Mouse (Mus musculus): ENCODE measurements around the gene Sp6.

Sp6 gene

DNA sequence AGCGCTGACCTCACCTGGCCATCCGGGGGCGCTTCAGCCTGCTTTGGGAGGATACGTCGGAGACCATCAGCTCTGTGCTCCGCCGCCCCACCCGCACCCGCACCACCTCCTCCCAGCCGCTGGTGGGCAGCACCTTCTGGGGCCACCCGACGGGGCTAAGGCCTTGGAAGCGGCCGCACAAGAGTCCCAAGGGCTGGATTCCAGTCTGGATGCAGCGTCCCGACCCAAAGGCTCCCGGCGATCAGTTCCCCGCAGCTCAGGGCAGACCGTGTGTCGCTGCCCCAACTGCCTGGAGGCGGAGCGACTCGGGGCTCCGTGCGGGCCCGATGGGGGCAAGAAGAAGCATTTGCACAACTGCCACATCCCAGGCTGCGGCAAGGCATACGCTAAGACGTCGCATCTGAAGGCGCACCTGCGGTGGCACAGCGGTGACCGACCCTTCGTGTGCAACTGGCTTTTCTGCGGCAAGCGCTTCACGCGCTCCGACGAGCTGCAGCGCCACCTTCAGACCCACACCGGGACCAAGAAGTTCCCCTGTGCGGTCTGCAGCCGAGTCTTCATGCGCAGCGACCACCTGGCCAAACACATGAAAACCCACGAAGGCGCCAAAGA lies 8.8 kb downstream of the Sp6 start:
- in situ Hi-C loops (cut with MboI, MseI), result loop anchor here (5.0 to 10.0 kb wide), 2 partner anchors 40 to 1443 kb away; partner anchors contain the start of gene Sp2

DNA sequence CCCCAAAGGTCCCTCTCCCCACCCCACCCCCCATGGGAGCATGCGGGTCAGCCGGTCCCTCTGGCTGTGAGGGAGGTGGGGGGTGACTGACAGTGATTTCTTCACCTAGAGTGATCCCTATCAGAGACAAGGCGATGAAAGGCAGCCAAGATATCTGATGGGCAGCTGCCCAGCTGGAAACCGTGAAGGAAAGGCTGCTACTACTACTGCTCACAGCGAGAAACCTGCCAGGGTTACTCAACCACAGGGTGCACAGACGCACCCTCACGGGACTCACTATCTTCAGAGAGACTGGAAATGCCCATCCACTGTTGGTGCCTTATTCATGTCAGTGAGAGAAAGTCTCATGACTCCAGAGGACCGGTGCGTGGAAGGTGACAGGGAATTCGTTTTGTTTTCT lies 11.8 kb downstream of the Sp6 start:
- in situ Hi-C loops (cut with MboI, MseI), result loop anchor here (5.0 to 10.0 kb wide), 2 partner anchors 43 to 1440 kb away; partner anchors contain the start of gene Sp2

DNA sequence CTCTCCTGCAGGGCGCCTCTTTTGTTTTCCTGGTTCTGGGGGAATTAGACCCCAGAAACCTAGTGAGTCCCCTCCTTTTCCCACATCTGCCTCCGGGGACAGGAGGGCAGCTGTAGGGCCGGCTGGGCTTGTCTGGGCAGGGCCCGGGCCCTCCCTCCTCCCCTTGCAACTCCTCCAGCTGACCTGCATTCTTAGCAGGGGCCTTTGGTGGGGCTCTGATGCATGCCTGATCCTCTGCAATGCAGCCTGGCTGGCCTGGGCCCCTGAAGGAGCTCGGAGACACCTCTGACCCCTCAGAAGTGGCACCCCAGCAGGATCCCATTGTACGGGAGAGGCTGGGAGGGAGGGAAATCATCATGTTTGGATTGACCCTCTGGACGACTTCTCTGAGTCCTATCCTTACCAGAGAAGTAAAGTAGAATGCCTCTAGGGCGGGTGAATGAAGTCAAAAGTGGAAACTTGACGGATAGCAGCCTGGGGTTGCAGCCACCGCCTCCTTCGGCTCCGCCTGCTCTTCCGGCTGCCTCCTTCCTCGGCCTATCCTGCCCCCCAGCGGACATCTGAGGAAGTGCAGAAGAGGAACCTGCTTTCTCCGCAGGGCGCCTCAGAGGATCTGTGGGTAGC lies 12.6 kb downstream of the Sp6 start:
- in situ Hi-C loops (cut with MboI, MseI), result loop anchor here (10.0 kb wide), 1 partner anchor 1439 kb away; no protein-coding TSS in a partner anchor

DNA sequence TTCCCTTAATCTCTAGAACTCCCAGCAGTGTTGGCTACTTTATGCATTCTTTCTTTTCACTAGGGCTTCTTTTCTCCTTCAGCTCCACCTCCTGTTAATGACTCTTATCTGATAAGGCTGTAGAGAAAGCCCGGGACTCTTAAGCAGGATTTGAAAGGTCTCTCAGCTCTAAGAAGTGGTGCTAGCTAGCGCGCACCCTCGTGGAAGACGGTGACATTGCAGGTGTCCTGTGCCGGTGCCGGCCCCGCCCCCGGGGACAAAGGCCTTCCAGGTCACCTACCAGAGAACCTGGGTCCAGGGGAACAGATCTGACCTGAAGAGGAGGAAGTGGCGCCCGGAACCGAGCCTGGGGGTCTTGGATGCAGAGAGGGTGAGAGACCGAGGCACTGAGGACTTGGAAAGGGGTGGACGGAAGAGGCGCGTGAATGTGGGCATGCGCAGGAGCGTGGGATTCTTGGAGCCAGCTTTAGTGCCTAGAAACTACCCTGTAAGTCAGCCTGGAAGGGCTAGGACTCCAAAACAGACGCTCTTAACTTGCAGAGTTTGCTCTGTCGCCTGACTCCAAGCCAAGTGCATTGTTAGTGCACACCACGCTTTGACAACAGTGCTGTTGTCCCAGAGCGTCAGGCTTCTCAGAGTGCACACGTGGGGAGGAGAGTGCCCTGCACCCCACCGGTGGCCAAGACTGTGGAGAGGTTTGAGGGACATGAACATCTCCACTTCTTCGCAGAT lies 16.7 kb downstream of the Sp6 start, which contains the start of gene Scrn2:
Scrn2 (plus strand) TSS at position 253 of the 732 bp plus-strand sequence.
- in situ Hi-C loops (cut with MboI, MseI), result loop anchor here (10.0 kb wide), 1 partner anchor 1435 kb away; no protein-coding TSS in a partner anchor

DNA sequence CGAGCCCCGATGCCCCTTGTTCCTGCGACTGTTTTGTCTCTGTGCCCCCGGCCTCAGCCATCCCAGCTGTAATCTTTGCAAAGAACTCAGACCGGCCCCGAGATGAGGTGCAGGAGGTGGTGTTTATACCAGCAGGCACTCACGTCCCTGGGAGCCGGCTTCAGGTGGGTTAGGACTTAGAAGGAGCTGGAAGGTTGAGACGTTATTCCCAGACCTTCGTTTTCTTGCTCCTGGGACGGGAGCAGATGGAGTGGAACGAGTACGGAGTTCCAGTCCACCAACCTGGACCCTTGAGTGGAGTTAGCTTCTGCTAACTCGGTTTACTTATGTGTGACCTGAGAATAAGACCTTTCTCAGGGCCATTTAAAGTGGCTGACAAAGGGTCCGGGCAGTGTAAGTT lies 17.2 kb downstream of the Sp6 start:
- in situ Hi-C loops (cut with MboI, MseI), result no loop called here

DNA sequence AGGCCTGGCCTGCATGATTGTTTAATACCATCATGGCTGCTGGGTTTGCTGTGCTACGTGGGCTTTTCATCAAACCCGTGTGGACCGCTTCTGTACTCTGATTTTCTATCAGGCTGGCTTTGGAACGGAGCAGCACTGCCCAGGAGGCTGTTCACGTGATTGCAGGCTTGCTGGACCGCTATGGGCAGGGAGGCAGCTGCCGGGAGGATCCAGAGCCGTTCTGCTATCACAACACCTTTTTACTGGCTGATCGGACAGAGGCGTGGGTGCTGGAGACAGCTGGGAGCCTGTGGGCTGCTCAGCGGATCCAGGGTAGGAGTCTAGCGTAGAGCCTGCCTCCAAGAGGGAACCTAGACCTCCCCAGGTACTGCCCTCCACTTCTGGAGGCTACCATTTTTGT lies 18.8 kb downstream of the Sp6 start:
- in situ Hi-C loops (cut with MboI, MseI), result no loop called here

DNA sequence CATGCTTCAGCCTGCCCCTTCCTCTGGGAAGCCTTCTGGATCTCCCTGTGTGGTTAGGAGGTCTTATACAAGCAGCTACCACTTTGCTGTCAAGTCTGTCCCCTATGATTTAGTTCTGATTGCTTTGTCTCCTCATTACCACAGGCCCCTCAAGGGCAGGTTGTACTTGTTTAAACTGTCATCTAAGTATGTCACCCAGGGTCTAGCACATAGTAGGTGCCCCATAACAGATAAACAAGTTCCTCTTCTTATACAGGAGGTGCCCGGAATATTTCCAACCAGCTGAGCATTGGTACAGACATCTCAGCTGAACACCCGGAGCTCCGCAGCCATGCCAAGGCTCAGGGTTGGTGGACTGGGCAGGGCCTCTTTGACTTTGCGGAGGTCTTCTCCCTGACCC lies 19.3 kb downstream of the Sp6 start:
- in situ Hi-C loops (cut with MboI, MseI), result no loop called here

DNA sequence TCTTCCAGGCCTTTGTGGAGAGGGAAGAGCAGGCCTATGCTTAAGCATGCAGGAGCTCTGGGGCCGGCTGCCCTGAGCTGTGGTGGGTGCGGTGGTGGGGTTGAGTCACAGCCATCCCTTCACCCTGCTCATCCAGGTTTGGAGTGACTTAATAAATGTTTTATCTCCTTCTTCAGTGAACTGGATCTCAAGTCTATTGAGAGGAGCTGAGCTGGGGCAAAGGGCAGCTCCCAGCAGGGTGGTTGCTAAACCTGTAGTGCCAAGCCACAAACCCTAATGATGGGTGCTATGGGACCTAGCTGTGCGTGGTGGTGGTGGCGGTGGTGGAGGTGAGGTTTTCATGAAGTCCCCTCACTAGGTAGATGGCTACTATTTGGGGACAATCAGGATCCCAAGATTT lies 20.6 kb downstream of the Sp6 start:
- in situ Hi-C loops (cut with MboI, MseI), result no loop called here

DNA sequence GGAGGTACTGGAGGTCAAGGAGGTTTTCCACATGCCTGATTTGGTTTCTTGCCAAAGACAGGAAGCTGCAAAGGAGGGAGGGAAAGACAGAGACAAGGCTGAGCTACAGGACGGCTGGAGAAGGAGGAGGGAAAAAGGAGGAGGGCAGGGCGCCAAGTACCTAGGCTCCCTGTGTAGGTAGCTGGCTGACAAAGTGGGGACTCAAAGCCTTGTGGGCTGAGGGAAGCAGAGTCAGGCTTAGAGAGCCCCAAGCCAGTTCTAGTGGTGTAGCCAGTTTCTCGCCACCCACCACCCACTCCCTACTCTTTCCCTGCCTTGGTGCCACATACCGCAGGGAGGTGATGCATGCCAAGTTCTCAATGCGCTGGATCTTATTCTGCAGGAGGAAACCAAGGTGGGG lies 22.9 kb downstream of the Sp6 start:
- in situ Hi-C loops (cut with MboI, MseI), result no loop called here

DNA sequence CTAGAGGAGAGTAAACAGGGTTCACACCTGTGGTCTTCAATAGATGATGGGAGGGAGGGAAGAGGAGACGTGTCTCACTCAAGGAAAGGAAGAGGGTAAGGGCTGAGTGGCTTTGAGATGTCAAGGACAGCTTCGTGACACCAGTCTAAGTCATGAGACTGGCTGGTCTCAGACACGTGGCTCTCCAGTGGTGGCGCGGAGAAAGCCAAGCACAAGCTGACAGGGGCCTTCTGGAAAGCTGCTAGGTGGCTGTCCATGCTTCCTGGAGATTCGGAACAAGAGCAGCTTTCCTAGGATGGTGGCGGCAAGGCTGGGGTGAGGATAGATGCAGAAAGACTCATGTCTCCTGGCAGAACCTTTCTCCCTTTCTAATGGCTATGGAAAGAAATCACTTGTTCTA lies 25.7 kb downstream of the Sp6 start:
- in situ Hi-C loops (cut with MboI, MseI), result no loop called here

DNA sequence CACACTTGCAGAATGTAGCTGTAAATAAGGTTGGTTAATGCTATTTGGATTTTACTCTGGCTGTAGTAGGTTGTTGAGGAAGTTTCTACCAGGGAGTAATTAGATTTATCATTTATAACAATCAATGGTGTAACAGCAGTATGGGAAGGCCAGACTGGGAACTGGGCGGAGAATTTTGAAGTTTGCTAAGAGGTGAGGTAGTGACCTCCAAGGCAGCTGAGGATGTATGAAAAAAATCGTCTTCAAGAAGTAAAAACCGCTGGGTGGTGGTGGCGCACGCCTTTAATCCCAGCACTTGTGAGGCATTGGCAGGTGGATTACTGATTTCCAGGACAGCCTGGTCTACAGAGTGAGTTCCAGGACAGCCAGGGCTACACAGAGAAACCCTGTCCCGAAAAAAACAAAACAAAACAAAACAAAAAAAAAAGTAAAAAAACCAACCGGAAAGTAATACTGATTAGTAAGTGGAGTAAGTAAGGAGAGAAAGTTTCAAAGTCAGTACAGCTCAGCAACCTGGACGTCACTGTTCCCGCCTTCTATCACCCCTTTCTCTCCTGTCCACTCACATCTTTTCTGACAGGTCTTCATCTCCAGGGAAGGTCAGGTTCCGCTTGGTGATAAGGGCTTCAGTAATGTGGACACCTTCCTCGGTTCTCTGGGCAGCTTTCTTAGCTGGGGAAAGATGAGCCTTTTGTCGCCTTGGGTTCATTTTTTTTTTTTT lies 27.3 kb downstream of the Sp6 start:
- in situ Hi-C loops (cut with MboI, MseI), result no loop called here

DNA sequence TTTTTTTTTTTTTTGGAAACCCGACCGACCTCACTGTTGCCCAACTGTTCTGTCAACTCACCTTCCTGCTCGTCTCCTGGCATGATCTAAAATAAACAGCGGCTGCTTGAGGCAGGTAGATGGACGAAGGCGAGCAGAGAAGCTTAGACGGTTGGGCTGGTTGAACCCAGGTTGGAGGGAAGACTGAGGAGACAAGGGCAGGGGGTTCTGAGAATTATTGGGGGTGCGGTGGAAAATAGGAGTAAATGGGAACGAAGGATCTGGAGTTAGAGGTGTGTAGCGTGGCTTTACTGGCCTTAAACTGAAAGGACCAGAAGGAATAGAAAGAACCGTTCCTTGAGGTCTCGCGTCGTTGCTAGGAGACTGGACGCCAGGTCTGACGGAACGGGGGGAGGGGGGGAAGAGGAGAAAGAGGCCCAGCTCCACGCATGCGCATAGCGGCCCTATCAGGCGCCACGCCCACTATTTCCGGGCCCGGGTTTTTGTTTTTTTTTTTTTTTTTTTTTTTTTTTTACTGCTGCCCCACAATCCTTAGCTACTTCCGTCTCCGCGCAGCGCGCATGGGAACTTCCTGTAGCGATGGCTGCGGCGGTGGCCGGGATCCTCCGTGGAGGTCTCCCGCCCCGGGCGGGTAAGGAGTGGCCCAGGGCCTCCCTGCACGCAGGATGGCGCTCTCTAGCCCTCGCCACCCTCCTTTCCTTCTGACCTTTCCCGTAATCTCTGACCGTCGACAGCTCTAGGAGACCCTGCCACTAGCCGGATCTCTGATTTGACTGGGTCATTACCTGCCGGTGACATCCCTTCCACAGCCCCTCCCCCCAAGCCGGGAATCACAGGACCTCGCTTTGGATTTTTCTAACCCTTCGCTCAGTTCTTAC lies 28.1 kb downstream of the Sp6 start, which contains the start of the genes Lrrc46 and Mrpl10:
Lrrc46 (minus strand) TSS at position 386 of the 878 bp plus-strand sequence.
Mrpl10 (plus strand) TSS at position 539 of the 878 bp plus-strand sequence.
- in situ Hi-C loops (cut with MboI, MseI), result no loop called here

DNA sequence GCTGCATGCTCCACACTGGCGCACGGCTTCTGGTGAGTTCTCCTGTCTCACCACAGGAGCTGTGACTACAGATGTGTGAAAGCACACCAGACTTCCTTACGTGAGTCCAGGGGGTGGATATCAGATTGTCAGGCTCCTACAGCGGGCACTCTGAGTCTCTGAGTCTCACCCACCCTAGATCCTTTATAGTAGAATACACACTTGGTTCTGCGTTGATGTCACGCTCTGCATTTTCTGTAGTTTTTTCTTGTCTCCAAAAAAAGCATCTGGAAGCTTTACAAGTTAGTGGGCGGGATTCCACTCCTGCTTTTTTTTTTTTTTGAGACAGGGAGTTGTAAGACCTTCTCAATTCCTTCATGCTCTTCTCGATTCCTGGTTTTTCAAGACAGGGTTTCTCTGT lies 31.7 kb downstream of the Sp6 start:
- in situ Hi-C loops (cut with MboI, MseI), result no loop called here

DNA sequence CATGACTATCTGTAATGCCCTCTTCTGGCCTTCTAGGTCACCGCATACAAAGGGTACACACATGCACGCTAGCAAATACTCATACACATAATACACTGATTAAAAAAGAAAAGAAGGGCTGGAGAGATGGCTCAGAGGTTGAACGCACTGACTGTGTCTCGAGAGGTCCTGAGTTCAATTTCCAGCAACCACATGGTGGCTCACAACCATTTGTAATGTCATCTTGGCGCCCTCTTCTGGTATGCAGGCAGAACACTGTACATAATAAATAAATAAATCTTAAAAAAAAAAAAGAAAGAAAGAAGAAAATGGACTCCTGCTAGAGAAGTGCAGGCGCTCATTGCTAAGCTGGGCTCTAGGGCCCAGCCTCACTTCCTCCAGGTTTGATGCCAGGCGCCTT lies 32.7 kb downstream of the Sp6 start:
- in situ Hi-C loops (cut with MboI, MseI), result no loop called here

DNA sequence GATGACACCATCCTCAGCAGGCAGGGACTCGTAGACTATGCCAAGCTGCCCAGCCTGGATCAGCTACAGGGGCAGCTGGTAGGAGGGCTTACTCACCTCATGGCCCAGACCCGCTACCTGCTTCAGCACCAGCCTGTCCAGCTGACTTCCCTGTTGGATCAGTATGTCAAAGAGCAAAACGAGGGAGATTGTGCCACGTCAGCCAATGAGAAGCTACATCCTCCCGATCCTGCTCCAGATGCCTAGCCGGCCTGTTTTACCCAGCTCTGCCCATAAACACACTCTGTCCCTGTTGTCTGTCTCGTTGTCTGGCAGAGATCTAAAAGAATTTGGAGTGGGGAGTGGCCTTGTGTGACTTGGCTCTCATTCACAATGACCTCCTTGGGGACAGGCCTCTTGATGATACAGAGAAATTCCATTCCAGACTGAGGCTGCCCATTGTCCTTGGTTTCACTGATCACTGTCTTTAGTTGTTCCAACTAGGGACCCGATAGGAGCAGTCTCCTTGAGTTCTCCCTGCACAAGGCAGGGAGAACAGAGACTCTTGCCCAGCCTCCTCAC lies 35.0 kb downstream of the Sp6 start:
- in situ Hi-C loops (cut with MboI, MseI), result no loop called here

DNA sequence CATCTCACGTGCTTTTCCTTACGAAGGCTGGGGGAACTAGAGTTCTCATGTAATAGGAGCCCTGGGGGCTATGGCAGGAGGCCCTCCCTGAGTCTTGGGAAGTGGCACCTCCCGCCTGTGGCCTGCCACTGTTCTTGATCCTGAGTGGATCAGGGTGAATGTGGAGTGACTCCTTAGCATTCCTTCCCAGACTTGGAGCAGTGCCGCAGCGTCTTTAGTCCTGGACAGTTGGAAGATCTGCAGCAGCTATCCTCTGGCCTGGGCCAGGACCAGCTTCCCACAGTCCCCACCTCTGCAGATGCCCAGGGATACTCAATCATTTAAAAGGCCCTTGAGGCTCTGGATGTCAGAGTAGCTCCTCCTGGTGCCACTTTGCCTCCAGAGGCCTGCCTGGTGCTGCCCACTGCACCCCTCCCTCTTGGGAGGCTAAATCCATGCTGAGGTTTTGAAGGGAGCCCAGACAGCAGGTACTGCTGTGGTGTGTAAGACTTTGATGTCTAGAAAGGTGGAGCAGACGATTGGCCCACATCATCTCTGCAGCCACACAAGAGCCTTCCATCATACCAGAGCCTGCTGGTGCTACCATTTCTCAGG lies 36.4 kb downstream of the Sp6 start:
- in situ Hi-C loops (cut with MboI, MseI), result no loop called here

DNA sequence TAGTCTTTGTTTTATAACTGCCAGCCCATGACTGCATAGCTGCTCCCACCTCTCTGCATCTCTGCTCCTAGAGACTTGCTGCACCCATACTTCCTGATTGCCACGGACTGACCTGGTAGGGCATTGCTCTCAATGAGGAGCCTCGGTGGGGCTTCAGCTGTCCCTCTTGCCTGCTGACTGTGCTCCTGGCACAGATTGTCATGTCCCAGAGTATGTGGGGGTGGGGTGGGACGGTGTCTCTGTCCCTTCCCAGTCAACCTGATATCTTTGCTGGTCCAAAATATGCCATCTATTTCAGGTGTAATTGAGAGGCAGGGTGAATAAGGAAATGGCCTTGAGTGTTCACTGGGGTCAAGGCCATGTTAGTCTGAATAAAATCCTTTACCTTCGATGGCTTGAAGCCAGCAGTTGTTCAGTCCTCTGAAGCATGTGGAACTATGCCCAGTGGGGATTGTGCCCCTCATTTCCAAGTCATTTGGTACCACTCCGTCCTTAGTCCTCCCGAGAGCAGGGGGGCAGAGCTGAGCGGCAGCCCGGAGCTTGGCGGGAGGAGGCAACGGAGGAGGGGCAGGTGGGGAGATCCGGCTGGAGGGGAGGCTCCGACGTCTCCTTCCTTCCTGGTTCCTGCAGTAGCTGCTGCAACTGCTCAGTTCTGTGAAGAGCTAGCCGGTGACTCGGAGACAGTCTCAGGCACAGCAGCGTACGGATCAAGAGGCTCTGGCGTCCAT lies 37.2 kb downstream of the Sp6 start, which contains the start of gene Osbpl7:
Osbpl7 (plus strand) TSS at position 413 of the 728 bp plus-strand sequence.
- in situ Hi-C loops (cut with MboI, MseI), result no loop called here

DNA sequence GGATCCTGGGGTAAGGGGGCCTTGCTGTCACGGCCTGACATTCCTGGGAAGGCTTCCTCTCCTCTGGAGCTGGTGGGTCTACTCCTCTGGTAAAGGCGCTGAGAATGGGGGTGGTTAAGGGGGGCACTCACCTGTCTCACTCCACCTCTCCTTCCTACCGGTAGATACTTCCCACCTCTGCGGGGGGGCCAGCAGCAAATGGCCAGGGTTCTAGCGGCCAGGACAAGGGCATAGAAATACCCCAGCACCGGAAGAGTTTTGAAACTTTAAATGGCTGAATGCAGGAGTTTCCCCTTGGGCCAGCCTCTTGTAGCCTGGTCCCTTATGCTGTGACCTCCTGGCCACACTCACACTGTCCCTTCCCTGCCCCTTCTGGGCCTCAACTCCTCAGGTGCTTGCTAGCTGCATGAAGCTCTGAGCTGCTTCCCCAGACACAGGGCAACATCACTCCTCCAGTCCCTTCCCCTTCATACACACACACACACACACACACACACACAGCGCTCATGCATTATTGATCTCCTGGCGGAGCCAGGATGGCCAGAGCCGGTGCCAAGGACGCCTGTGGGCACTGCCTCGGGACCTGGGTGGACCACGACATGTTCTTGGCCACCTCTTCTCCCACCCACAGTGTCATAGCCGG lies 37.9 kb downstream of the Sp6 start:
- in situ Hi-C loops (cut with MboI, MseI), result no loop called here

DNA sequence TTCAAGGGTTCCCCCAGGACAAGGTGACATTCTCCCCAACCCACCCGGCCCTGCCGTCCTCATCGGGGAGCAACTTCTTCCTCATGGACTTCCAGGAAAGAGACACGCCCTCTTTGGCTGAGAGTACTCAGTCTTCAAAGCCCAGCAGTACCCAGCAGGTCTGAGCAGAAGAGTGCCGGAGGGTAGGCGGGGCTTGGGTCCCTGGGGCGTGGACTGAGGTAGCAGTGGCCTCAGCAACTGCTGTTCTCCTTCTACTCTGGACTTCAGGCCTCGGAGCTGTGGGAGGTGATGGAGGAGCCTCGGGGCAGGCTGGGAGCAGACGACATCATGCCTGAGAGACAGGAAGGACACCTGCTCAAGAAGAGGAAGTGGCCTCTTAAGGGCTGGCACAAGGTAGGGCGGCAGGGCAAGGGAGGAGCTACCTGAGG lies 39.0 kb downstream of the Sp6 start:
- in situ Hi-C loops (cut with MboI, MseI), result no loop called here

Data from T-helper 2 cell (primary cell).